Mouse (Mus musculus): ENCODE measurements around the gene Rxra.

GRCm38 (mm10) chr2:27759431-27759830 is 83.2 kb downstream of the Rxra start:
- TF ChIP-seq TAL1 (IDR thresholded peaks at IDR 0.05; ENCODE audit: low read length) (no peak), GATA1 (IDR thresholded peaks at IDR 0.05; ENCODE audit: low read length) (no peak)
